Mouse (Mus musculus): ENCODE results near the gene Rfx4.

The Rfx4 gene

GRCm38 (mm10) chr10:84858371-84858770, 102.5 kb downstream of the Rfx4 start:
- no peak for ATAC-seq (ENCODE audit: insufficient number of reproducible peaks, low FRiP score, low TSS enrichment)

DNA sequence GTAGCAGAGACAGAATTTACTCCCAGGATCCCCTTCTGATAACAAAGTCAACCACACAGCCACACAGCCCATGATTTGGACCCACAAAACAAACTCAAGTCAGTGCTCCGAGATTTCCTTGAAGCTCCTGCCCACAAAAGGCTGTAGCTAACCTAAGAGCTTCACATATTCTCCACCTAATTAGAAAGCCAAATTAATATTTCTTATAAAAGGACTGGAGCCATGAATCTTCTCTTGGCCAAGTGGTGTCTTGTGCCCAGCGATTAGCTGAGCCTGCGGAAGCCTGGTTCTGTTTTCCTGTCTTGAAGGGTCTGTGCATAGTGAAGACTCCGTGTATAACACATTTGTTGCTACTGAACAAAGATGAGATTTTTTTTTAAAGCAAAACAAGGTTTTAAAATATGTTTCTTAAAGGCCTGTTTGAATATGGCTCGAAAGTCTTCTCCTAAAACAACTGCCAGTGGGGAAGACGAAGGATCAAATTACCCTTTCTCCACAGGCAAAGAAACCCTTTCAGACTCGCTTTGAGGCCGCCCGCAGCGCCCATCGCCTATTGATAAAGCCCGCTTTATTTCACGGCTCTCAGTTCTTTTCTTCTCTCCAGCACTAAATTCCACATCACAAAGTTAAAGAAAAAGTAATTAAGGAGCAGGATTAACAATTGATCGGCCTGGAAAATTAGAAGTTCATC, 103.1 kb downstream of the Rfx4 start:
- no peak for ATAC-seq (ENCODE audit: insufficient number of reproducible peaks, low FRiP score, low TSS enrichment)

DNA sequence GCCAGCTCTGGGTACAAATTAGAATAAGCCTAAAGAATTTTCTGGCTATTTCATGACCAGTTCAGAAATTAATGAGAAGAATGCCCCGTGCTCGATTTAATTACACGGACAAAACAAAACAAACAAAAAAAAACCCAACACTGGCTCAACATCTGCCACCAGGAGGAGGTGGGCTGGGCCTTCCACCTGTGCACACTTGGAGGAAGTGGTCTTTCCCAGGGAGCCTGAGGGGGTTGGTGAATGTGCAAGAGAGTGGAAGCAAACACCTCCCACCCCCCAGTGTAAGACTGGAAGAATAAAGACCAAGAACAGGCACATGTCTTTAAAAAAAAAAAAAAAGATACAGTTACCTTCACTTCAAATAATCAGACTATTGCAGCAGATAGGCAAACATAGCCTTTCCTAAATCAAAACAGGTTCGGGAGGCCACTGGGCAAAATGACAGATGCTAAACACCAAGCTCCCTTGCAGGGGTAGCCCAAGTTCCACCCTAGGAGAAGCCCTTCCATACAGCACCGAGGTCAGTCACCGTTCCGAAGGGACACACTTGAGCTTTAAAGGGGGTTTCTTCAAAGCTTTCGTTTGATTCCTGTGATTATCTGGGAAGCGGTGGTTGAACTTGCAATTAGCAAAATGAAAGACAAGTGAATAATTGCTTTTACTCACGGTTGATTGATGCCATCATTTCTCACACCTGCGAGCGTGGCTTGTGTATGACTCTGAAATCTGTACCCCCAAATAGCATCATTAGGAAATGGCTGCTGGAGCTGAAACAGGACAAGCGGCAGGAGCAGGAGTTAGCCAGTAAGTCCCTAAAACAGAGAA, 103.9 kb downstream of the Rfx4 start:
- ATAC-seq (ENCODE audit: insufficient number of reproducible peaks, low FRiP score, low TSS enrichment), result no peak

DNA sequence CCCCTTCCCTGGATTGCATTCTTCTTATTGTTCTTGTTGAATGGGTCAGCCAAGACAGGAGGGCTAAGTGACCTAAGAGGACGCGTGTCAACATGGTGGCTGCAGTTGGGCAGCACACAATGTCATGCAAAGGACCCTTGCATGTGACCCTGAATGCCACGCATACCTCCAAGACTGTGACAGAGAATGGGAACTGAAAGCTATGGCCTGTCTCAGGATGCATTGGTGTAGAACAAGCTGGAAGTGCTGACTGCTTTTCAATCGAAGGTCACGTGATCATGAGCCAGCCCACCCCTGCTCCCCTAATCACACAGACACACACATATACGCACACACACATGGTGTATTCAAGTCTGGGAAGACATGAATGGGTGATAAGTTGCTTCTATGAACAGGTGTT, 107.6 kb downstream of the Rfx4 start:
- no peak for ATAC-seq (ENCODE audit: insufficient number of reproducible peaks, low FRiP score, low TSS enrichment)

DNA sequence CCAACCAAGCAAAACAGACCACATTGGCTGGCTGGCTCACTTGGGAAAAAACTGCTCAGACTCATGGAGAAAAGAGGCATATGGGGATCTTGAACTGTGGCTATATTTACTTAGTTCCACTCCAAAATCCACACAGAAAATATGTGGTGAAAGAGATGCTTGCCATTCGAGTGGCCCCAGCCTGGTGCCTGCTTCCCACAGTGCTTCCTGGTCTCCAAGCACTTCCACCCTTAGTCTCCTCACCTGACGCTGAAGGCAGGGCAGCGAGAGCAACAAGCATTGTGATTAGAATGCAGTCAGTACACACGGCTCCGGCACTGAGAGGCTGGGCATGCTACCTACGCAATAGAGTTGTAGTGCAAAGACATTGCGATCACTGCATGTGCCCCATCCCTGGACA, 111.7 kb downstream of the Rfx4 start:
- no peak for ATAC-seq (ENCODE audit: insufficient number of reproducible peaks, low FRiP score, low TSS enrichment)

DNA sequence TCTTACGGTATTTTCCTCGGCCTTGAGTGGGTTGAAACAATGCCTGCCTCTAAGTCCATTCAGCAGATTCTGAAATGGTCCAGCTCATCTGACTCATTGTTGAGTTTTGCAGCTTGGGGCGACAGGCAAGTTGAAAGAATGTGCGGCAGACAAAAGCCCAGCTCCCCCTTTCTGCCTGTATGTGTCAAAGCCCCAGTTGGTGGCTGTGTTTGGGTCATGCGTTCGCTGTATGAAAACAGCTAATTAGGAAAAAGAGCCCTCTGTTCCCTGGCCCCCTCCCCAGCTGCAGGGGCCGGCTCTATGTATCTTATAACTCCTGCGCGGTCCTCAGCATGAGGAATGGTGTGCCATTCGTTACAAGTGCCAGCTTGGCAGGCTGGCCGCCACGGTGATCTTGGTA, 115.4 kb downstream of the Rfx4 start:
- ATAC-seq (ENCODE audit: insufficient number of reproducible peaks, low FRiP score, low TSS enrichment), result no peak

DNA sequence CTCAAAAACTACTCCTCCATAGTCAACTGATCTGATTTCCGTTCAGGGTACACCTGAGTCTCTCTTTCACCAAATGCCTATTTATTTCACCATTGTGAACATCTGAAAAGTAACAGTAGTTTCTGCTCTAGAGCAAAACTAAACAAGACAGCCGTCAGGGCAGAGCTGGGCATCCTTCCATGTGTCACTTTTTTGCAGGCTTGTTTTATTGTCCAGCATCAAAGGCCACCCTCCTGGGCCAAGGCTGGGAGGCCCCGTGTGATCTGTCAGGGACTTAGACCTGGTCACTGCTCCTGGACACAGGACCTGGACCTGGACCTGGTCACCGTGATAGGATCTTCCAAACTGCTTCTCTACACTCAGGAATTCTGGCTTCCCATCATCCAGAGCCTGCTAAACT, 116.1 kb downstream of the Rfx4 start:
- ATAC-seq (ENCODE audit: insufficient number of reproducible peaks, low FRiP score, low TSS enrichment), result no peak

DNA sequence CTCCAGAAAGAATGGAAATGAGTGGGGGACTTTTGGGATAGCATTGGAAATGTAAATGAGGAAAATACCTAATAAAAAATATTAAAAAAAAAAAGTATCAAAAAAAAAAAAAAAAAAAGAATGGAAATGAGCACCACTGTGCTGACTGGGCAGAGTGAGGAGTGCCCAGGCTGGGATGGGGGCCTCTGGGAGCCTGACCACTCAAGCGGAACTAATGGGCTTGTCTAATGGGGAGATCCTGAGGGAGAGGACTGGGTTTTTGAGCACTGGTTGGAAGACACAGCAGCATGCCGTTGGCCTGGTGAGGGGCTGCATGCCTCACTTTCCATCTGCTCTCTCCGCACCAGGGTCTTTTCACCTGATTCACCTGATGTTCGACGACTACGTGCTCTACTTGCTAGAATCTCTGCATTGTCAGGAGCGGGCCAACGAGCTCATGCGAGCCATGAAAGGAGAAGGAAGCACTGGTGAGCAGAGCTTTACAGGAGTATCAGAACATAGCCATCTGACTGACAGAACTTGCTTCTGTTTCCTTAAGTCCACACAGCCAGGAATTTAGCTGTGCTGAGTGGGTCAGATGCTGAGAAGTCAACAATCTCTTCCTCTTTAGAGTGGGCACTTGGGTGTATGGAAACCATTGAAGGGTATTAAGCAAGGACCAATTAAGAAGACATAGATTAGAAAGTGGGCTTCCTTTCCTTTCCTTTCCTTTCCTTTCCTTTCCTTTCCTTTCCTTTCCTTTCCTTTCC, 124.1 kb downstream of the Rfx4 start:
- no peak for ATAC-seq (ENCODE audit: insufficient number of reproducible peaks, low FRiP score, low TSS enrichment)

DNA sequence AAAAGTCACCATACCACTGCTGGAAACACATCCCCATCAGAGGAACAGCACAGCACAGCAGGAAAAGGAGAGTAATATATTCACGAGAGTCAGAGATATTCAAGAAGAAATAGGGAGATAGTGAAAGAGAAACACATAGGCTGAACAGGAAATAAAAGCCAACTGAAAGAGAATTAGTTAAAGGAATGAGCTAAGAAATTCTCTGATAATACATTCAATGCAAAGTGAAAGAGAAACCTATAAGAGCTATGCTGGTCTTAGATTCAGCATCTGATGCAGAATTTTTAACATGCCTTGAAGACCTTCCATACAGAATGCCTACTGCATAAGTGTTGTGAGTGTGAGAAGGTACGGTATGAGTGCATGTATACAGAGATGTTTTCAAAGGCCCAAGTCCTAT, 126.7 kb downstream of the Rfx4 start:
- ATAC-seq (ENCODE audit: insufficient number of reproducible peaks, low FRiP score, low TSS enrichment), result no peak

GRCm38 (mm10) chr10:84885341-84885884, 129.6 kb downstream of the Rfx4 start:
- ATAC-seq (ENCODE audit: insufficient number of reproducible peaks, low FRiP score, low TSS enrichment), result no peak

- no peak for ATAC-seq (ENCODE audit: insufficient number of reproducible peaks, low FRiP score, low TSS enrichment)
These were observed 130.4 kb downstream of the Rfx4 start for GRCm38 (mm10) chr10:84886221-84886627.

DNA sequence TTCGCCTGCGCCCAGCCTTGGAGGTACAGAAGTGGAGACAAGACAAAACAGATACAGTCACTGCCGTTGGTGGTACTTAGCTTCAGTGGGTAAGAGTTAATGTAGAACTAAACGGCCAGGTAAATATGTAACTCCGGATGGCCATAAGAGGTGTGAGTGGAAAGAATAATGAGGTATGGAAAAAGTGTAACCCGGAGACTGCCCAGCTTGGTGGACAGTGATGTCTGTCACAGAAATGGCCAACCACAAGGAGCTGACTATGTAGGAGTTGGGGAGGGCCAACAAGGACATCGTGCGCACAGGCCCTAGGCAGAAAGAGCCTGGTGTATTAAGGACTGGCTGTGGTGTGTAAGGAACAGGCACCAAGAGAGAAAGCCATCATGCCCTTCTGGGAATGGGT, 130.9 kb downstream of the Rfx4 start:
- ATAC-seq (ENCODE audit: insufficient number of reproducible peaks, low FRiP score, low TSS enrichment), result no peak

DNA sequence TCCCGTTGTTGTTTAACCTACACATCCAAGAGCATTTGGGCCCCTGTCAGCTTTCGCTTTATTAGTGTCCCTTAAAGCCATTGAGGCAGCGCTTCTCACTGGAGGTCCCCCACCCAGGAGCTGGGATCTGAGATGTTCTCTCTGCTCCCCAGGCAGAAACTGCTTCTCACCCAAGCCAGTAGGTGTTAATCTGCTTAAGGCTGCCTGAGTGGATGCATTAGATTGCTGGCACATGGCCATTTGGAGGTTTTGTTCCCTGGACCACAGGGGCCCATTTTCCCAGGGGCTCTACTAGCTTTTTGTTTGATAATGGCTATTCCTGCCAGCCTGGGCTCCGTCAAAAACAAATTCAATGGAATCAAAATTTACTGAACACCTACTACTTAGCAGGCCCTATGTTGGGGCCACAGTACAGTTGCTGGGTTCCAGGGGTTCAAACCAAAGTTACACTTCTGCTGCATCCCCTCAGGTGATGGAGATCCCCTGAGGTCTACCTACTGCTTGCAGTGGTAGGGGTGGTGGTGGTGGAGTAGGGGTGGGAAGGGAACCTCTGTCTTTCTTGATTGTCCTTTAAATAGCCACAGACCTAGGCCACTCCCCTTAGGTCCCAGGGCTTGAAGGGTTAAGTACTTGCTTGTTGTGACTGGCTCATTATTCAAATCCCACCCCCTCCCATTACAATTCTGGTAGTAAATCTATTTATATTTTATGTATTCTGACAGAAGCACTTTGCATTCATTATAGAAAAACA, 133.4 kb downstream of the Rfx4 start:
- no peak for ATAC-seq (ENCODE audit: insufficient number of reproducible peaks, low FRiP score, low TSS enrichment)

DNA sequence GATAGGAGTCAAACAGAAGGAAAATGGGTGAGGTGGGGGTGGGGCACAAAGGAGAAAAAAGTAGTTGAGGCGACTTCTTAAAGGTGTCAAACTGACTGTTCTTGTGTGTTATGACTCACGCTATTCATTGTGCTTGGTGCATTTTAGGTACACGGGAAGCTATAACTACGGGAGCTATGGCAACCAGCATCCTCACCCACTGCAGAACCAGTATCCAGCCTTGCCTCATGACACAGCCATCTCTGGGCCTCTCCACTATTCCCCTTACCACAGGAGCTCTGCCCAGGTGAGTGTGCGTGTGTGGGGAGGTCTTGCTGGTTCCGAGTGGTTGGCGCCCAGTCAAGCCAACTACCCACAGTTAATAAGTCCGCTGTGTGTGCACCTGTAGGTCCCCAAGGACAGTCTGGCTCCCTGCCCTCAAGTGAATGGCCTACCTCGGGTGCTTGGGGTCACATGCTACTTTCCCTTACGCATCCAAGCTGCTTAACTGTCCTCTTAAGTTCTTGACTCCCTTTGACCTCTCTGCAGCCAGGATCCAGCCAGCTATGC, 140.0 kb downstream of the Rfx4 start:
- no peak for ATAC-seq (ENCODE audit: insufficient number of reproducible peaks, low FRiP score, low TSS enrichment)

DNA sequence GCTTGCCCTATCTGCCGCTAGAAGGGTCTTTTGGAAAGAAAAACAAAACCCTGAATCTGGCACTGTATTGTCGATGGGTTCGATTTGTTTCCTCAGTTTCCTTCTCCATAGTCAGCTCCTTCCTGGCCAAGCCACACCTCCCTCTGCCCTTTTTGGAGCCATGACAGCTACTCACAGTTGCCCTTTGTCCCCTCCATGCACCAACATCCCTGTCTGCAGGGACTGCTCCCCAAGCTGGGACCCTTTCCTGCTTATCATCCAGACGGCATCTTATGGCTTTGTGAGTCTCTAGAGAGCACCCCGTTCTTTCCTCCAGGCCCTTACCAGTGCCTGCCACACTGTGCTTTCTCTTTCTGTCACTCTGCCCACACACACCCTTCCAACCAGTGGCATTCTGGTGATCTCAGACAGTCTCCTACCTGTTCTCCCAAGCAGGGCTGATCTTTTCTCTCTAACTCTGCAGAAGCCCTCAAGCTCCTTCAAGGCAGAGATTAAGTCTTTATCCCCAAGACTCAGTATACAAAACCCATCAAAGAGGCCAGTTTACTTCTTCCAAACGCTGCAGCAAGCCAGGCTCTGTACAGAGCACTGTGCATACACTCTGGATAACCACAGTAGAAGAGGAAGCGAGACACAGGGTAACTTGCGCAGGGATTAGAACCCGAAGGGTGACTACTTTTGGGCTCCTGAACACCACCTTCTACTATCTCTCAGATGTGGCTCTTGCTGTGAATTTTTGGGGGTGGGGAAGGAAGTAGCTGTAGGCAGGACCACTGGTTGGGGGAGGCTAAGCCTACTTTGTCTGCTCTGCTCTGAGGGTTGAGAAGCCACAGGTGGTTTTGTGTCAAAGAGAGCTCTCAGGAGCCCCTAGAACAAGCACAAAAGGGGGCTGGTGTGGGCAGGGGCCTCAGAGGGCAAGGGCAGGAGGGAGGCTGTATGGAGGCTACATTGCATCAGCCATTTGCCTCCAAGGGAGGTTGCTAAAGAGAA, 141.4 kb downstream of the Rfx4 start:
- no peak for ATAC-seq (ENCODE audit: insufficient number of reproducible peaks, low FRiP score, low TSS enrichment)

GRCm38 (mm10) chr10:84898144-84898979, 142.5 kb downstream of the Rfx4 start:
- ATAC-seq (ENCODE audit: insufficient number of reproducible peaks, low FRiP score, low TSS enrichment), result no peak

GRCm38 (mm10) chr10:84901676-84902075, 145.8 kb downstream of the Rfx4 start:
- ATAC-seq (ENCODE audit: insufficient number of reproducible peaks, low FRiP score, low TSS enrichment), result no peak

- ATAC-seq (ENCODE audit: insufficient number of reproducible peaks, low FRiP score, low TSS enrichment), result no peak
These were observed 146.4 kb downstream of the Rfx4 start for GRCm38 (mm10) chr10:84902213-84902612.

Data from cerebellum, adult (tissue).